Mouse (Mus musculus): Measurements from ENCODE around the gene Tet3.

- TF ChIP-seq POLR2A (IDR thresholded peaks at IDR 0.05; ENCODE audit: borderline replicate concordance, extremely low read depth, insufficient read depth, insufficient read length, poor library complexity, severe bottlenecking) (no peak), CTCF (IDR thresholded peaks at IDR 0.05; ENCODE audit: borderline replicate concordance, extremely low read depth, insufficient read depth, insufficient read length) (no peak)
Observed at GRCm38 (mm10) chr6:83419516-83419915, 39.4 kb downstream of the Tet3 start.
